Mouse (Mus musculus) heart, embryonic 14.5 days (tissue): ENCODE measurements around the gene Sptssb. TPM values are rescaled to one million over a fixed set of nuclear protein-coding genes. Genes with fewer than 3 reads are reported as not detected.

Source experiments
- ATAC-seq: fragments of 200-750 bp; cut with Nextera tagmentation; 2 replicates; pipeline ENCODE4 v1.8.0; 2017; ENCODE audit warnings: low read depth, moderate TSS enrichment; ENCODE audit not compliant: insufficient number of reproducible peaks, insufficient read depth, low FRiP score
- H3K27ac ChIP-seq, 2 experiments: fragments of 200-500 bp in 1 of 2; fragments of 300-500 bp in 1 of 2; sonication (generic) in 1 of 2; replicated peaks in 1 of 2; 2 replicates each; pipeline ENCODE4 v1.5.1; 2012 to 2014; ENCODE audit warnings: low read depth in 2 of 2, low read length in 2 of 2, control low read depth in 1 of 2, mild to moderate bottlenecking in 1 of 2, mixed read lengths in 1 of 2; ENCODE audit not compliant: control insufficient read depth in 1 of 2, insufficient read depth in 1 of 2
- H3K27me3 ChIP-seq: fragments of 300-500 bp; sonication (generic); 2 replicates; pipeline ENCODE4 v1.6.1; 2014; ENCODE audit warnings: mild to moderate bottlenecking, low read length, control low read depth; ENCODE audit not compliant: control insufficient read depth, insufficient read depth
- H3K36me3 ChIP-seq: fragments of 300-500 bp; sonication (generic); 2 replicates; pipeline ENCODE4 v1.6.1; 2014; ENCODE audit warnings: mild to moderate bottlenecking, control low read depth, low read length, mixed read lengths; ENCODE audit not compliant: control insufficient read depth, insufficient read depth
- H3K4me1 ChIP-seq, 2 experiments: fragments of 200-500 bp in 1 of 2; fragments of 300-500 bp in 1 of 2; sonication (generic) in 1 of 2; 2 replicates each; pipeline ENCODE4 v1.6.1; 2012 to 2014; ENCODE audit warnings: low read length in 2 of 2, control low read depth in 1 of 2, mixed read lengths in 1 of 2; ENCODE audit not compliant: control insufficient read depth in 2 of 2, insufficient read depth in 2 of 2
- H3K4me2 ChIP-seq: fragments of 300-500 bp; sonication (generic); 2 replicates; pipeline ENCODE4 v1.6.1; 2014; ENCODE audit warnings: mild to moderate bottlenecking, low read length
- H3K4me3 ChIP-seq, 2 experiments: fragments of 200-500 bp in 1 of 2; fragments of 300-500 bp in 1 of 2; sonication (generic) in 1 of 2; 2 replicates each; pipeline ENCODE4 v1.5.1; 2012 to 2014; ENCODE audit warnings: low read length in 2 of 2, mild to moderate bottlenecking in 2 of 2, control low read depth in 1 of 2, low read depth in 1 of 2, moderate library complexity in 1 of 2; ENCODE audit not compliant: control insufficient read depth in 1 of 2, insufficient read depth in 1 of 2
- H3K9ac ChIP-seq: fragments of 300-500 bp; sonication (generic); 2 replicates; pipeline ENCODE4 v1.6.1; 2014; ENCODE audit warnings: mild to moderate bottlenecking, low read length
- H3K9me3 ChIP-seq: fragments of 300-500 bp; sonication (generic); 2 replicates; pipeline ENCODE4 v1.6.1; 2016; ENCODE audit warnings: low read length, control low read depth; ENCODE audit not compliant: control insufficient read depth
- WGBS: fragments of 180-500 bp; shearing (Covaris S2); extraction: QIAGEN DNeasy Blood & Tissue Kit; methylation state at CpG from one replicate; pipeline ENCODE4 v1.1.7; 2014; 5-methylcytosine and 5-hydroxymethylcytosine counted together
- polyA plus RNA-seq: library from polyadenylated mRNA; unstranded; fragments of >200 nt; fragmentation: Nextera tagmentation; extraction: Ambion mirVana; gene quantifications from 2 replicates; pipeline ENCODE4 v1.2.1, GENCODE M21; 2014

Sptssb gene
- polyA plus RNA-seq, result 0.15 TPM in 1 of 2 replicates, not detected in the other

- ATAC-seq, result no peak
- Histone ChIP-seq H3K27ac (no peak within 1 kb of the TSS), H3K9ac (peak within 1 kb of the TSS; percentile 28), H3K4me2 (peak within 1 kb of the TSS; percentile 98), H3K36me3 (no peaks in the 10 kb centered on the region), H3K4me1 (peaks cover 4 to 13% of the 10 kb centered on the region in 2 experiments), H3K27me3 (peaks cover 7% of the 10 kb centered on the region; the same call in 1 of the 2 replicates), H3K4me3 (peak within 1 kb of the TSS; percentile 44 to 52), H3K9me3 (no peaks in the 10 kb centered on the region)
- WGBS, result 3% methylated on average over 24 of the region's 24 CpGs
Observed at GRCm38 (mm10) chr3:69859858-69860588, at the start of gene Sptssb. Gene Sptssb (minus strand): TSS chr3:69859940.

DNA sequence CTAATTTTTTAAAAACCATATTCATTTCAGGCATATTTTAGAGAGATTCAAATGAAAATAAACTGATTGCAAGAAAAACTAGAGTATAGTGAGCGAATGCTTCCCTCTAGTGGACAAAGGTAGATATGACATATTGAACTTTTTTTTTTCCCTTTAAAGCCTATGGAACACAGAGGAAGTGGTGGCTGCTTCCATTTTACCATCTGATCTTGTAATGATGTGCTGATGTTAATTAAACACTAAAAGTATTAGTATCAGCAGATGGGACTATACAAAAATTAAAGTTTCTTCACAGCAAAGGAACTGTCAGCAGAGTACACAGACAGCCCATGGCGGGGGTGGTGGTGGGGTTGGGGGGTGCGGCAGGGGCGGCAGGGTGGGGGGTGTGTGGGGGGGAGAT lies 48.3 kb upstream of the Sptssb start:
- H3K9me3 ChIP-seq, result no peaks in the 10 kb centered on the region
- H3K36me3 ChIP-seq, result no peaks in the 10 kb centered on the region
- no peak overlapping the region for H3K9ac ChIP-seq
- 63% methylated on average over 4 of the region's 4 CpGs for WGBS
- no peak overlapping the region for H3K4me2 ChIP-seq
- no peak overlapping the region for H3K4me3 ChIP-seq
- peaks cover 0 to 6% of the 10 kb centered on the region in 2 experiments; a peak in 3 of 4 replicates for H3K4me1 ChIP-seq
- no peak for ATAC-seq
- H3K27ac ChIP-seq, result no peak overlapping the region
- H3K27me3 ChIP-seq, result no peaks in the 10 kb centered on the region

GRCm38 (mm10) chr3:69907564-69907963 lies 47.8 kb upstream of the Sptssb start:
- no peak overlapping the region for H3K4me3 ChIP-seq
- peaks cover 2% of the 10 kb centered on the region in 2 experiments; a peak in 2 of 4 replicates for H3K4me1 ChIP-seq
- no peak overlapping the region for H3K4me2 ChIP-seq
- H3K9me3 ChIP-seq, result no peaks in the 10 kb centered on the region
- no peak overlapping the region for H3K9ac ChIP-seq
- no peak overlapping the region for H3K27ac ChIP-seq
- WGBS, result 51% methylated on average over 6 of the region's 6 CpGs
- ATAC-seq, result no peak
- no peaks in the 10 kb centered on the region for H3K36me3 ChIP-seq
- H3K27me3 ChIP-seq, result no peaks in the 10 kb centered on the region

DNA sequence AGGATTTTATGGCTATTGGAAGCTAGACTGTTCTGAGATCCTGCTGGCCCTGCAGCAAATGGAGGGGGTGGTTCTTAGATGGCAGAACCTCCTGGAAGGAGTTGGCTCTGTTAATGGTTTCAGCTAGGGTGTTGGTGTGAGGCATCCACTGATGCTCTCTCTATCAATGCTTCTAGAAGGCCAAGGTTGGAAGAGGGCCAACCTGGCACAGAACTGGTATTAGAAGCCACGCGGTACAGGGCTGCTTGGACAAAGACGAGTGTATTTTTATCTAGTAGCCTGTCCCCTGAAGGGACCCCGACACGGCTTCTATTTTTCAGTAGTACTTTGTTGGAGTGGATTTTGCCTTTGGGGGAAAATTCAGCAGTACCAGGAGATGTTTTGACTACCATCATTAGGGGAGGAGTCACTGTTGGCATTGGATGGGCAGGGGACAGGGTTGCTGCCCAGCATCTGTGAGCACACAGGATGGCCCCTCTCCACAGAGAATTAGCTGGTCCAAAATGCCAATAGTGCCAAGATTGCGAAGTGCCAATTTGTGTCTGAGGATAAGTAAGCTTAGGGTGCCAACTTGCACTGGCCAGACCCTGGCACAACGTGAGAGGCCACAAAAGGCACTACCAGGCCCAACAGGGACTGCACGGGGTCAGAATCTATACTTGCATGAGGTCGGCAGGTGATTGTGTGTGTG lies 43.2 kb upstream of the Sptssb start:
- H3K4me1 ChIP-seq, result peaks cover 0 to 4% of the 10 kb centered on the region in 2 experiments; a peak in 2 of 4 replicates
- no peak for ATAC-seq
- no peak overlapping the region for H3K4me3 ChIP-seq
- no peak overlapping the region for H3K27ac ChIP-seq
- no peak overlapping the region for H3K9ac ChIP-seq
- H3K4me2 ChIP-seq, result no peak overlapping the region
- WGBS, result 61% methylated on average over 9 of the region's 9 CpGs
- H3K9me3 ChIP-seq, result no peaks in the 10 kb centered on the region
- no peaks in the 10 kb centered on the region for H3K27me3 ChIP-seq
- no peaks in the 10 kb centered on the region for H3K36me3 ChIP-seq

GRCm38 (mm10) chr3:69902382-69902781 lies 42.6 kb upstream of the Sptssb start:
- H3K27ac ChIP-seq, result no peak overlapping the region
- no peak overlapping the region for H3K9ac ChIP-seq
- no peaks in the 10 kb centered on the region for H3K36me3 ChIP-seq
- no peak overlapping the region for H3K4me3 ChIP-seq
- peaks cover 0 to 4% of the 10 kb centered on the region in 2 experiments; a peak in 2 of 4 replicates for H3K4me1 ChIP-seq
- no peaks in the 10 kb centered on the region for H3K27me3 ChIP-seq
- 51% methylated on average over 2 of the region's 2 CpGs for WGBS
- ATAC-seq, result no peak
- H3K4me2 ChIP-seq, result no peak overlapping the region
- H3K9me3 ChIP-seq, result no peaks in the 10 kb centered on the region

GRCm38 (mm10) chr3:69901874-69902381 lies 42.2 kb upstream of the Sptssb start:
- no peak overlapping the region for H3K27ac ChIP-seq
- H3K4me3 ChIP-seq, result no peak overlapping the region
- H3K9ac ChIP-seq, result no peak overlapping the region
- no peak overlapping the region for H3K4me2 ChIP-seq
- no peaks in the 10 kb centered on the region for H3K27me3 ChIP-seq
- H3K36me3 ChIP-seq, result no peaks in the 10 kb centered on the region
- H3K9me3 ChIP-seq, result no peaks in the 10 kb centered on the region
- peaks cover 0 to 4% of the 10 kb centered on the region in 2 experiments; a peak in 2 of 4 replicates for H3K4me1 ChIP-seq
- ATAC-seq, result no peak

DNA sequence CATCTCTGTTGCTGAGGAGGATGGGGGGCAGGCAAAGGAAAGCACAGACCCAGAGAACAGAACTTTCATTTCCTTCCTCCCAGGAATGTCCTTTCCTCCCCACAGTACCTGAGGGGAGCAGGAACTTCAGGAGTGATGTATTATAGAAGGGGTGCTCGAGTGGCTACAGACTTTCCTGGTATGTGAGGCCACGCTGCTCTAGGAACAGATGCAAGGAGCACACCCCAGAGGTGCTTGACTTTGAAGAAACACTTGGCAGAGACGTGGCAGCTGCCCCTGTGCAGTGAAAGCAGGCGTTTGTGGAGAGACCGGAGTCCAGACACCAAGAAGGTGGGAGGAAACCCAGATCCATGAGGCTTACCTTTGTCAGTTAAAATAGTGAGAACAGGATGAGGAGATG lies 40.6 kb upstream of the Sptssb start:
- Histone ChIP-seq H3K4me2 (no peak overlapping the region), H3K36me3 (no peaks in the 10 kb centered on the region), H3K9ac (no peak overlapping the region), H3K9me3 (no peaks in the 10 kb centered on the region), H3K27ac (no peak overlapping the region), H3K27me3 (no peaks in the 10 kb centered on the region), H3K4me3 (no peak overlapping the region), H3K4me1 (peaks cover 0 to 4% of the 10 kb centered on the region in 2 experiments; a peak in 2 of 4 replicates)
- ATAC-seq, result no peak
- 60% methylated on average over 5 of the region's 5 CpGs for WGBS
